Mouse (Mus musculus): ENCODE measurements around the gene Nfyc. TPM values are rescaled to one million over a fixed set of nuclear protein-coding genes. Genes with fewer than 3 reads are reported as not detected.

Nfyc gene
- polyA plus RNA-seq, 1 experiment, result 150 TPM

DNA sequence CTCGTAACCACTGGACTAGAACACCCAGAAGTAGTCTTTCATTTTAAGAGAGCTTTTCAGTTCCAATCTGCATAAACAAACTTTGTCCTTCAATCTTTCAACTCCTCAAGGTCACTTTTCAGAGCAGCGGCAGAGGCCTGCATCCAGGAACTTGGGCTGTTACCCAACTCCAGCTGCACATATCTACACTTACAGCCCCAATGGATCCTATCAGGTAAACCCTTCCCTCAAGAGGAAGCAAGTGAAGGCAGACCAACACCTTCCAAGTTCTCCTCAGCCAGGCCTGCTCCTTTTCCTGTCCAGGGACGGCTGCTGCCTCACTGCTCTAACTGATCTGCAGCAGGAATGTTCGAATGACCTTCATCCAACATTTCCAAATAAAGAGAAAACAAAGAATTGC, 17.2 kb downstream of the Nfyc start:
- peak overlapping the region; percentile 72 for H3K4me3 ChIP-seq (replicated peaks; ENCODE audit: insufficient read depth, low read depth, low read length)
- 15% methylated on average over 4 of the region's 4 CpGs for WGBS
- DNase-seq, result peak in 1 of 2 experiments; percentile 36
- TF ChIP-seq CTCF (IDR thresholded peaks at IDR 0.05; ENCODE audit: borderline replicate concordance, insufficient read depth, low read depth, low read length) (no peak), POLR2A (IDR thresholded peaks at IDR 0.05; ENCODE audit: borderline replicate concordance, insufficient read depth, low read length) (no peak)
- peak overlapping the region; percentile 42; the same call in 1 of the 2 replicates for H3K27ac ChIP-seq (ENCODE audit: insufficient read depth, low read length)
- peaks cover 4% of the 10 kb centered on the region; the same call in 1 of the 2 replicates for H3K4me1 ChIP-seq (ENCODE audit: control insufficient read depth, insufficient read depth, low read length)
- no peaks in the 10 kb centered on the region for H3K27me3 ChIP-seq (ENCODE audit: control insufficient read depth, insufficient read depth, low read length)

DNA sequence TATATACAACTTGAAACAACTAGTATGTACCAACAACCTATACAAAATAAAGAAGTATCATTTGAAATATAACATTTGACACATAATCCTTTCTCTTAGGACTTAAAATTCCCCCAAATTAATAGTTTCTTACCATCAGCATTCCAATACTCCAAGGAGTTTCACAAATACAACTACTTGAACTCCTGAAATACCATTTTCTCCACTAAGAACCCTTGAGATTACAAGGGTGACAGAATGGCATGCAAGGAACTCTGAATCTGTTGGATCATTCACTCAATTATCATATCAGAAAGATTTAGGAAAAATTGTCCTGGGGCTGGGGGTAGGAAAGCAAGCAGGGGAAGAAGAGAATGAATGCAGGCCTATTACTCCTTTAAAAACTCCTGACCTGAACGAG, 17.6 kb downstream of the Nfyc start:
- Histone ChIP-seq H3K27me3 (ENCODE audit: control insufficient read depth, insufficient read depth, low read length) (no peaks in the 10 kb centered on the region), H3K4me3 (replicated peaks; ENCODE audit: insufficient read depth, low read depth, low read length) (peak overlapping the region; percentile 72), H3K4me1 (ENCODE audit: control insufficient read depth, insufficient read depth, low read length) (peaks cover 4% of the 10 kb centered on the region; the same call in 1 of the 2 replicates), H3K27ac (ENCODE audit: insufficient read depth, low read length) (no peak overlapping the region)
- 3% methylated on average over 1 of the region's 1 CpGs for WGBS
- TF ChIP-seq CTCF (IDR thresholded peaks at IDR 0.05; ENCODE audit: borderline replicate concordance, insufficient read depth, low read depth, low read length) (no peak), POLR2A (IDR thresholded peaks at IDR 0.05; ENCODE audit: borderline replicate concordance, insufficient read depth, low read length) (no peak)
- no peak for DNase-seq

DNA sequence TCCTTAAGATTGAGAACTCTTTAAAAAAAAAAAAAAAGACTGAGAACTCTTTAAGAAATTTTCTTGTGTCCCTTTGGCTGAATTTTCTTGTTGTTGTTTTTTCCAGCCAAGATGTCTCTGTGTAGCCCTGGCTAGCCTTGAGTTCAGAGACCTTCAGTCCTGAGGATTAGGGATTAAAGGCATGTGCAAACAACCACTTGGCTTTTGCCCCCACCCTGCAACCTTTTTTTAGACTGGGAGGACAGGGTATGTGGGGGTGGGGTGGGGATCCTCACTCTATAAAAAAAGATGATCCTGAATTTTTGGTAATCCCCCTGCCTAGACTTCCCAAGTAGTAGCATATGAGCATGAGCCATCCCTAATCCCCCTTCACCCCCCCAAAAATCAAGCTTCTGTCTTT, 25.6 kb downstream of the Nfyc start:
- no peak for TF ChIP-seq POLR2A (IDR thresholded peaks at IDR 0.05; ENCODE audit: borderline replicate concordance, insufficient read depth, low read length)
- no peak for TF ChIP-seq CTCF (IDR thresholded peaks at IDR 0.05; ENCODE audit: borderline replicate concordance, insufficient read depth, low read depth, low read length)
- Histone ChIP-seq H3K27ac (ENCODE audit: insufficient read depth, low read length) (no peak overlapping the region), H3K4me1 (ENCODE audit: control insufficient read depth, insufficient read depth, low read length) (peaks cover 7% of the 10 kb centered on the region; the same call in 1 of the 2 replicates), H3K4me3 (replicated peaks; ENCODE audit: insufficient read depth, low read depth, low read length) (no peak overlapping the region), H3K27me3 (ENCODE audit: control insufficient read depth, insufficient read depth, low read length) (no peaks in the 10 kb centered on the region)
- DNase-seq, result no peak

DNA sequence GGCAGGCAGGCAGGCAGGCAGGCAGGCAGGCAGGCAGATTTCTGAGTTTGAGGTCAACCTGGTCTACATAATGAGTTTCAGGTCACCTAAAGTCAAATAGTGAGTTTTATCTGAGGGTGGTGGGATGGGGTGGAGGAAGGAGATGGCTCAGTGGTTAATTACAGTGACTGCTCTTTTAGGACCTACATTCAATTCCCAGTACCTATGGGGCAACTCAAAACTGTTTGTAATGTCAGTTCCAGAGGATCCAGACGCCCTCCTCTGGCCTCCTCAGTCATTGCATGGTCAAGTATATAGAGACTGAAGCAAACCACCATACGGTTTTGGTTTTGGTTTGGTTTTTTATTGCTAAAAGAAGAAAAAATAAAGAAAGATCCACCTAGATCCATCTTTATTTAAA, 29.9 kb downstream of the Nfyc start:
- WGBS, result 45% methylated on average over 2 of the region's 2 CpGs
- DNase-seq, result no peak
- Histone ChIP-seq H3K4me3 (replicated peaks; ENCODE audit: insufficient read depth, low read depth, low read length) (no peak overlapping the region), H3K4me1 (ENCODE audit: control insufficient read depth, insufficient read depth, low read length) (peaks cover 3% of the 10 kb centered on the region; the same call in 1 of the 2 replicates), H3K27ac (ENCODE audit: insufficient read depth, low read length) (no peak overlapping the region), H3K27me3 (ENCODE audit: control insufficient read depth, insufficient read depth, low read length) (no peaks in the 10 kb centered on the region)
- TF ChIP-seq POLR2A (IDR thresholded peaks at IDR 0.05; ENCODE audit: borderline replicate concordance, insufficient read depth, low read length) (no peak), CTCF (IDR thresholded peaks at IDR 0.05; ENCODE audit: borderline replicate concordance, insufficient read depth, low read depth, low read length) (peak; percentile 22; the same call in 1 of the 2 replicates)

DNA sequence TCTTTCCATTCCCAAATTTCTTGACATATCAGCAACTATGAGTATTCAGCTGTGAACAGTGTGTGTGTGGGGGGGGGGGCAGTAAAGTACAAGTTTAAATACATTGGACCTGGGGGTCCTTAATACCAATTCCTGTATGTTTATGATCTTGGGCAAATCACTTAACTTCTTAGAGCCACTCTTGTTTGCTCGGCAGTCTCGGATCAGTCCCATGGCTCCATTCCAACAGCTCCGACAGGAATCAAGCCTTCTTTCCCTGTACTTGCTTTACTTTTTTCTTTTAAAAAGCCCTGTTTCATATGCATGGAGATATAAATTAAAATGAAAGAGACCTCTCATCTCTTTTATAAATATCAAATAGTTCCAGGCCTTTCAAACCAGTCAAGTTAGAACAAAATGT, 30.7 kb downstream of the Nfyc start:
- DNase-seq, result no peak
- TF ChIP-seq POLR2A (IDR thresholded peaks at IDR 0.05; ENCODE audit: borderline replicate concordance, insufficient read depth, low read length) (no peak), CTCF (IDR thresholded peaks at IDR 0.05; ENCODE audit: borderline replicate concordance, insufficient read depth, low read depth, low read length) (no peak)
- Histone ChIP-seq H3K4me1 (ENCODE audit: control insufficient read depth, insufficient read depth, low read length) (peaks cover 2% of the 10 kb centered on the region; the same call in 1 of the 2 replicates), H3K27me3 (ENCODE audit: control insufficient read depth, insufficient read depth, low read length) (no peaks in the 10 kb centered on the region), H3K27ac (ENCODE audit: insufficient read depth, low read length) (peak overlapping the region; percentile 23; the same call in 1 of the 2 replicates), H3K4me3 (replicated peaks; ENCODE audit: insufficient read depth, low read depth, low read length) (no peak overlapping the region)
- WGBS, result 9% methylated on average over 3 of the region's 3 CpGs

DNA sequence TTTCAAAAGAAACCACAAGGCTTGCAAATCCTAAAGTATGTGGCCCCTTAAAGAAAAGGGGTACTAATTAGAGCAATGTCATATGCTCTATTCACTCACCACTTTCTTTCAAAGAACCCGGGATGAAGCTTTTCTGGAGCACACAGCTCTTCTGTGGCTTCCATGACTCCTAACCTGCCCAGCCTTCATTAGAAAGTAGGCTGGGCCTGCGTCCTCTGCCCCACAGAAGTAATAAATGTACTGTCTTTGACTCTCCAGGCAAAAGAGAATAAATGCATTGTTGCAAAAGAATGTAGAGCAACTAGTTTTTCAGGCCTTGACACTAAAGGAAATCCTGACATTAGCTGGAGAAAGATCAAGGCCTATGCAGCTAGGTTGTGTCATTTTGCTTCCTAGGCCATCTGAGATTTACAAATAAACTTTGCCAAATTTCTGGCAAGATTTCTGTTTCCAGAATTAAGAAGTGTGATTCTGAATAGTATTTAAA, 31.6 kb downstream of the Nfyc start:
- H3K27ac ChIP-seq (ENCODE audit: insufficient read depth, low read length), result no peak overlapping the region
- 55% methylated on average over 2 of the region's 2 CpGs for WGBS
- no peak overlapping the region for H3K4me3 ChIP-seq (replicated peaks; ENCODE audit: insufficient read depth, low read depth, low read length)
- no peak for DNase-seq
- H3K4me1 ChIP-seq (ENCODE audit: control insufficient read depth, insufficient read depth, low read length), result peaks cover 2% of the 10 kb centered on the region; the same call in 1 of the 2 replicates
- TF ChIP-seq CTCF (IDR thresholded peaks at IDR 0.05; ENCODE audit: borderline replicate concordance, insufficient read depth, low read depth, low read length), result no peak
- H3K27me3 ChIP-seq (ENCODE audit: control insufficient read depth, insufficient read depth, low read length), result no peaks in the 10 kb centered on the region

DNA sequence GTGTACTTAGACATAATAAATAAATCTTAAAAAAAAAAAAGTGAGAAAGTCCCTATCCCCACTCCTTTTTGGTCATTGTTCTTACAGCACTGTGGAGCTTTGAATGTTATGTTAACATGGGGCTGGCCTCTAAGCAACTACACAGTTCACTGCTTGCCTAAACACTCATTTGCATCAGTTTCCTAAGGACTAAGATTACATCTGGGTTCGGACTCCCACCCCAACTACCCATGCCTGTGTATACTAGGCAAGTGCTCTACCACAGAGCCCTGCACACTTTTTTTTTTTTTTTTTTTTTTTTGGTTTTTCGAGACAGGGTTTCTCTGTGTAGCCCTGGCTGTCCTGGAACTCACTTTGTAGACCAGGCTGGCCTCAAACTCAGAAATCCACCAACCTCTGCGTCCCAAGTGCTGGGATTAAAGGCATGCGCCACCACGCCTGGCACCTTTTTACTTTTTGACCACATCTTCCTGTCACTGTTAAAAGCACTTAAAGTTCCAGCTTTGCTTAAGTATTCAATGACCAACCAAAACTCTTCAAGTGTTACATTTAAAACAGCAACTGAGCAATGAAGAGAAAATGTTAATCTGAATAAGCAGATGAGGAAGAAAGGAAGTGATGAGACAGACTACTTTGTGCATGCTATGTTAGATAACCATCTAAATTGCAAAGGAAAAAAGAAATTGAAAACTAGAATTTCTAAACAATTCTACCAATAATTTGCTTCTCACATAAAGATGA, 33.2 kb downstream of the Nfyc start:
- TF ChIP-seq CTCF (IDR thresholded peaks at IDR 0.05; ENCODE audit: borderline replicate concordance, insufficient read depth, low read depth, low read length) (no peak), POLR2A (IDR thresholded peaks at IDR 0.05; ENCODE audit: borderline replicate concordance, insufficient read depth, low read length) (no peak)
- no peak overlapping the region for H3K27ac ChIP-seq (ENCODE audit: insufficient read depth, low read length)
- peaks cover 2% of the 10 kb centered on the region; the same call in 1 of the 2 replicates for H3K4me1 ChIP-seq (ENCODE audit: control insufficient read depth, insufficient read depth, low read length)
- DNase-seq, result no peak
- H3K27me3 ChIP-seq (ENCODE audit: control insufficient read depth, insufficient read depth, low read length), result no peaks in the 10 kb centered on the region
- 93% methylated on average over 5 of the region's 5 CpGs for WGBS
- no peak overlapping the region for H3K4me3 ChIP-seq (replicated peaks; ENCODE audit: insufficient read depth, low read depth, low read length)

DNA sequence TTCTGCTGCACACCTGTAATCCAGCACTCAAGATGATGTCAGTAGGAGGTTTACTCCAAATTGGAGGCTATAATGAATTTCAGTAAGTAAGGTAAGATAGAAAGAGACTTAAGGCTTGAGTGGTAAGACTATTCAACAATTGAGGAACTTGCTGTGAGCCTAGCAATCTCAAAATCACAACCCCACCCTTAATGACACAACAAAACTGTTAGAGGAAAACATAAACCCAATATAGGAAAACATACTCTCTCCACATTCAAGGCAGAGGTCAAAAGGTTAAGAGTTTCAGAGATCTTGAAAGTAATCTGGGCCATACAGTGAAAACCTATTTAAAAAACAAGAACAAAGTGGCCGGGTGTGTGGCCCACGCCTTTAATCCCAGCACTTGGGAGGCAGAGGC, 34.7 kb downstream of the Nfyc start:
- TF ChIP-seq POLR2A (IDR thresholded peaks at IDR 0.05; ENCODE audit: borderline replicate concordance, insufficient read depth, low read length) (no peak), CTCF (IDR thresholded peaks at IDR 0.05; ENCODE audit: borderline replicate concordance, insufficient read depth, low read depth, low read length) (no peak)
- 92% methylated on average over 2 of the region's 2 CpGs for WGBS

More for the DNA sequence above, 34.7 kb downstream of the Nfyc start:
- no peak for DNase-seq
- no peak overlapping the region for H3K4me3 ChIP-seq (replicated peaks; ENCODE audit: insufficient read depth, low read depth, low read length)
- H3K27ac ChIP-seq (ENCODE audit: insufficient read depth, low read length), result no peak overlapping the region
- H3K27me3 ChIP-seq (ENCODE audit: control insufficient read depth, insufficient read depth, low read length), result no peaks in the 10 kb centered on the region
- peaks cover 2% of the 10 kb centered on the region; the same call in 1 of the 2 replicates for H3K4me1 ChIP-seq (ENCODE audit: control insufficient read depth, insufficient read depth, low read length)
